17 mouse cellular contexts compared by ENCODE assay signal in the genomic region with DNA sequence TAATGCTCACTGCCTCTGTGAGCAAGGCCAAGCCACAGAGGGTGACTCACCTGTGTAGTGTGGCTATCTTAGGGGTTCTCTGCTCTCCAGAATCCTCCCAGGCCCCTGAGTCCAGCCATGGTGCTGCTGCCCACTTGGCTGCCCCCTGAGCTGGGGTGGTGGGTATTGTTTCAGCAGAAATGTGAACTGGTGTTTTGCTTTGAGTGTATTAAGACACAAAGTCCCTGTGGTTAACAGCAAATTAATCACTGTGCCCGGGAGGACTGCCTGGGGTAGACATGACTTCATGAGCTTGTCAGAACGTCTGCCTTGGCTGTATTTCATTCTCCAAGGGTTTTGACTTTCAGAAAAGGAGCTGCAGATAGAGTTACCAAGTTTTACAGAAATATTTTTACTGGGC. TPM values are rescaled to one million over a fixed set of nuclear protein-coding genes. Genes with fewer than 3 reads are reported as not detected.
DNase-seq lines count a peak whose midpoint lies in the region; ATAC-seq and TF ChIP-seq lines count a peak whose summit lies in the region.
"Had no signal": no experiment of that assay in that cellular context is flagged by ENCODE, and none has a peak within 500 bp of the region (broad histone marks: within the 10 kb centered on the region; RNA-seq: fewer than 3 reads in every experiment).

No protein-coding gene starts in this region.

- H3K36me3 ChIP-seq in kidney, embryonic 14.5 days (ENCODE audit: control insufficient read depth, insufficient read depth, low read length), result peaks cover 12% of the 10 kb centered on the region; the same call in 1 of the 2 replicates
- H3K36me3 ChIP-seq: liver, embryonic 13.5 days had no signal

- no peaks in the 10 kb centered on the region for H3K27me3 ChIP-seq in kidney, embryonic 14.5 days (ENCODE audit: control insufficient read depth, insufficient read depth, low read length)
- H3K27me3 ChIP-seq: liver, embryonic 13.5 days had no signal

- no peak overlapping the region for H3K9ac ChIP-seq in kidney, embryonic 14.5 days (ENCODE audit: low read depth, low read length)
- H3K9ac ChIP-seq: hindbrain, embryonic 14.5 days; liver, embryonic 13.5 days had no signal

- peak overlapping the region; percentile 69; the same call in 1 of the 2 replicates for H3K27ac ChIP-seq in kidney, embryonic 14.5 days (ENCODE audit: low read depth, low read length)
- H3K27ac ChIP-seq: forebrain, embryonic 10.5 days; hindbrain, embryonic 14.5 days; kidney, postnatal 0 days; liver, embryonic 13.5 days had no signal

- WGBS in kidney, embryonic 14.5 days, result 22% methylated on average over 2 of the region's 2 CpGs
- WGBS in lung, adult 2 months, result 36% methylated on average over 2 of the region's 2 CpGs

- DNase-seq in adrenal gland, adult 2 months, result peak; percentile 61
- DNase-seq in adrenal gland, adult 18-20 months (ENCODE audit: low spot score in 2 of 2), result no peak
- no peak for DNase-seq in kidney, adult 11 months
- peak; percentile 32 for DNase-seq in lung, postnatal 10 days
- no peak for DNase-seq in lung, adult 2 months
- no peak for DNase-seq in left cerebral cortex, adult 18-20 months (ENCODE audit: low spot score in 2 of 2)
- DNase-seq: cerebellum, postnatal 10 days; gastrocnemius, postnatal 25 days; liver, embryonic 13.5 days; right cerebral cortex, postnatal 14 days had no signal

- TF ChIP-seq POLR2A in lung, adult 2 months (IDR thresholded peaks at IDR 0.05; ENCODE audit: borderline replicate concordance, extremely low read depth, low read depth, low read length), result no peak

- TF ChIP-seq CTCF in lung, adult 2 months (IDR thresholded peaks at IDR 0.05; ENCODE audit: insufficient read depth, low read length), result no peak

- H3K4me2 ChIP-seq in kidney, embryonic 14.5 days (replicated peaks; ENCODE audit: low read depth, low read length), result no peak overlapping the region
- H3K4me2 ChIP-seq: heart, embryonic 11.5 days; hindbrain, embryonic 14.5 days; liver, embryonic 13.5 days had no signal

- ATAC-seq in kidney, embryonic 14.5 days (ENCODE audit: low FRiP score, low TSS enrichment), result no peak
- ATAC-seq in megakaryocyte-erythroid progenitor cell, adult 5-6 weeks (replicated peaks; ENCODE audit: low FRiP score, low TSS enrichment, poor library complexity, severe bottlenecking), result no peak
- ATAC-seq: midbrain, embryonic 16.5 days had no signal

- no peaks in the 10 kb centered on the region for H3K9me3 ChIP-seq in kidney, embryonic 14.5 days (ENCODE audit: control insufficient read depth, low read length)
- H3K9me3 ChIP-seq: forebrain, embryonic 10.5 days; liver, embryonic 13.5 days had no signal

- peaks cover 29% of the 10 kb centered on the region for H3K4me1 ChIP-seq in kidney, embryonic 14.5 days (ENCODE audit: control insufficient read depth, insufficient read depth, low read length)
- peaks cover 29% of the 10 kb centered on the region for H3K4me1 ChIP-seq in lung, adult 2 months (ENCODE audit: control insufficient read depth, insufficient read depth, low read length)
- H3K4me1 ChIP-seq: liver, embryonic 13.5 days had no signal

- H3K4me3 ChIP-seq in kidney, embryonic 14.5 days (ENCODE audit: low read length), result no peak overlapping the region
- no peak overlapping the region for H3K4me3 ChIP-seq in lung, adult 2 months (replicated peaks; ENCODE audit: extremely low read depth, low read depth, low read length)
- H3K4me3 ChIP-seq: forebrain, embryonic 10.5 days; liver, embryonic 13.5 days had no signal

RNA-seq across cellular contexts. Expression of gene Nkd1, which starts 15.9 kb away (rescaled TPM):
- total RNA-seq in adrenal gland, adult 2 months (2021), result 10 to 100 TPM; 43.5 to 53.9 TPM
- 56.8 and 62.0 TPM in 2 replicates for polyA plus RNA-seq in adrenal gland, adult 2 months (2012; rRNA removed)
- total RNA-seq in adrenal gland, adult 18-20 months (2021), result 10 to 100 TPM; 29.0 to 33.1 TPM
- 52.4 and 60.9 TPM in 2 replicates for polyA plus RNA-seq in kidney, embryonic 14.5 days (2014; fragmentation: Nextera tagmentation; extraction: Ambion mirVana)
- polyA plus RNA-seq in lung, adult 2 months (2012; rRNA removed), result 143 and 171 TPM in 2 replicates
- total RNA-seq in left cerebral cortex, adult 18-20 months (2021), result 10 to 100 TPM; 13.0 to 13.8 TPM
- not detected in 2 replicates for total RNA-seq in megakaryocyte-erythroid progenitor cell, adult 5-6 weeks (2014; fragmentation: Nextera tagmentation)
- not detected in 2 replicates for total RNA-seq in megakaryocyte-erythroid progenitor cell, adult 5-6 weeks (2017)

Comparison
In these comparisons a context has a peak if more than half of its experiments do, and no peak if none do; other contexts are left out.
1. DNase-seq: peak in adrenal gland, adult 2 months (single experiment) and lung, postnatal 10 days (single experiment); none in adrenal gland, adult 18-20 months (0 of 2), kidney, adult 11 months (single experiment), lung, adult 2 months (single experiment) and left cerebral cortex, adult 18-20 months (0 of 2).
2. RNA of gene Nkd1, which starts 15.9 kb away (total RNA-seq): 43.5 to 53.9 TPM in adrenal gland, adult 2 months, 29.0 to 33.1 TPM in adrenal gland, adult 18-20 months and 13.0 to 13.8 TPM in left cerebral cortex, adult 18-20 months; not detected in megakaryocyte-erythroid progenitor cell, adult 5-6 weeks; every median in the first group is over 10 times any median in the second.